Comparison of ENCODE assay signal across 8 mouse cellular contexts in genomic region chr12:89450667-89451298, GRCm38 (mm10).
DNase-seq lines count a peak whose midpoint lies in the region; ATAC-seq and TF ChIP-seq lines count a peak whose summit lies in the region.

No protein-coding gene starts in this region.

- no peak overlapping the region for H3K4me3 ChIP-seq in heart, embryonic 12.5 days
- H3K4me3 ChIP-seq in ES-Bruce4 (ENCODE audit: low read depth, low read length) = no peak overlapping the region
- no peak overlapping the region for H3K4me3 ChIP-seq in midbrain, embryonic 15.5 days

- DNase-seq in heart, postnatal 10 days = peak; percentile 31 to 48
- DNase-seq in cerebellum, postnatal 14 days = peak; percentile 63 to 64
- peak; percentile 21 for DNase-seq in layer of hippocampus, adult 9-11 months

- H3K9me3 ChIP-seq in heart, embryonic 12.5 days (replicated peaks) = no peaks in the 10 kb centered on the region
- no peaks in the 10 kb centered on the region for H3K9me3 ChIP-seq in ES-Bruce4 (replicated peaks; ENCODE audit: control insufficient read depth, insufficient read depth, low read length, poor library complexity, severe bottlenecking)
- no peaks in the 10 kb centered on the region for H3K9me3 ChIP-seq in midbrain, embryonic 15.5 days

- H3K27me3 ChIP-seq in heart, embryonic 12.5 days (replicated peaks) = no peaks in the 10 kb centered on the region
- no peaks in the 10 kb centered on the region for H3K27me3 ChIP-seq in ES-Bruce4 (ENCODE audit: control insufficient read depth, insufficient read depth, low read length, poor library complexity, severe bottlenecking)
- H3K27me3 ChIP-seq in midbrain, embryonic 15.5 days (replicated peaks) = no peaks in the 10 kb centered on the region

- no peak for TF ChIP-seq EP300 in ES-Bruce4 (IDR thresholded peaks at IDR 0.05; ENCODE audit: insufficient read depth, low read depth, low read length)

- intact Hi-C loops in heart, postnatal 10 days (cut with DNase I) = loop anchor here (2.0 kb wide), 1 partner anchor 120 kb away; no protein-coding TSS in a partner anchor

- no peak overlapping the region for H3K27ac ChIP-seq in heart, embryonic 12.5 days (ENCODE audit: poor library complexity, severe bottlenecking)
- no peak overlapping the region for H3K27ac ChIP-seq in ES-Bruce4 (ENCODE audit: insufficient read depth, low read length)
- no peak overlapping the region for H3K27ac ChIP-seq in midbrain, embryonic 15.5 days

- H3K4me2 ChIP-seq in heart, embryonic 12.5 days = no peak overlapping the region
- H3K4me2 ChIP-seq in midbrain, embryonic 15.5 days = no peak overlapping the region

- no peak for TF ChIP-seq POLR2A in ES-Bruce4 (IDR thresholded peaks at IDR 0.05; ENCODE audit: insufficient read depth, low read length)

- no peaks in the 10 kb centered on the region for H3K36me3 ChIP-seq in heart, embryonic 12.5 days
- H3K36me3 ChIP-seq in ES-Bruce4 (ENCODE audit: control insufficient read depth, insufficient read depth, low read length, poor library complexity, severe bottlenecking) = no peaks in the 10 kb centered on the region
- H3K36me3 ChIP-seq in midbrain, embryonic 15.5 days (replicated peaks) = no peaks in the 10 kb centered on the region

- no peaks in the 10 kb centered on the region for H3K4me1 ChIP-seq in heart, embryonic 12.5 days (replicated peaks)
- H3K4me1 ChIP-seq in ES-Bruce4 (ENCODE audit: control insufficient read depth, insufficient read depth, low read length) = no peaks in the 10 kb centered on the region
- no peaks in the 10 kb centered on the region for H3K4me1 ChIP-seq in midbrain, embryonic 15.5 days

- ATAC-seq in heart, embryonic 12.5 days (ENCODE audit: insufficient number of reproducible peaks, low FRiP score) = no peak
- ATAC-seq in granulocyte monocyte progenitor cell, adult 5-6 weeks (replicated peaks; ENCODE audit: poor library complexity, severe bottlenecking) = peak; percentile 61; the same call in 1 of the 2 replicates
- peak; percentile 73; the same call in 1 of the 2 replicates for ATAC-seq in midbrain, embryonic 15.5 days (replicated peaks)
- ATAC-seq in inflammation-experienced regulatory T-cells, adult 6 months = no peak

- peak; percentile 27 for TF ChIP-seq CTCF in ES-Bruce4 (IDR thresholded peaks at IDR 0.05; ENCODE audit: low read depth, low read length)

- WGBS in heart, embryonic 12.5 days = 4% methylated on average over 2 of the region's 2 CpGs
- WGBS in midbrain, embryonic 15.5 days = 0% methylated on average over 2 of the region's 2 CpGs

- H3K9ac ChIP-seq in heart, embryonic 12.5 days = no peak overlapping the region
- no peak overlapping the region for H3K9ac ChIP-seq in ES-Bruce4 (ENCODE audit: low read depth, poor library complexity, severe bottlenecking)
- H3K9ac ChIP-seq in midbrain, embryonic 15.5 days = no peak overlapping the region

Comparison
In these comparisons a context has a peak if more than half of its experiments do, and no peak if none do; other contexts are left out.
1. ATAC-seq: peak in granulocyte monocyte progenitor cell, adult 5-6 weeks (single experiment) and midbrain, embryonic 15.5 days (single experiment); none in heart, embryonic 12.5 days (single experiment) and inflammation-experienced regulatory T-cells, adult 6 months (single experiment).
2. Peak in every context shown above with its lines, with median percentiles within 50 percentile points of each other: DNase-seq.